Mouse (Mus musculus): ENCODE results near the gene Gtf2h5. TPM values are rescaled to one million over a fixed set of nuclear protein-coding genes. Genes with fewer than 3 reads are reported as not detected.
A peak's percentile ranks its signal among the peaks of the same experiment; 100 is the strongest.

Gene Gtf2h5
- total RNA-seq, 1 experiment from 2014 or later: 51.5 TPM

DNA sequence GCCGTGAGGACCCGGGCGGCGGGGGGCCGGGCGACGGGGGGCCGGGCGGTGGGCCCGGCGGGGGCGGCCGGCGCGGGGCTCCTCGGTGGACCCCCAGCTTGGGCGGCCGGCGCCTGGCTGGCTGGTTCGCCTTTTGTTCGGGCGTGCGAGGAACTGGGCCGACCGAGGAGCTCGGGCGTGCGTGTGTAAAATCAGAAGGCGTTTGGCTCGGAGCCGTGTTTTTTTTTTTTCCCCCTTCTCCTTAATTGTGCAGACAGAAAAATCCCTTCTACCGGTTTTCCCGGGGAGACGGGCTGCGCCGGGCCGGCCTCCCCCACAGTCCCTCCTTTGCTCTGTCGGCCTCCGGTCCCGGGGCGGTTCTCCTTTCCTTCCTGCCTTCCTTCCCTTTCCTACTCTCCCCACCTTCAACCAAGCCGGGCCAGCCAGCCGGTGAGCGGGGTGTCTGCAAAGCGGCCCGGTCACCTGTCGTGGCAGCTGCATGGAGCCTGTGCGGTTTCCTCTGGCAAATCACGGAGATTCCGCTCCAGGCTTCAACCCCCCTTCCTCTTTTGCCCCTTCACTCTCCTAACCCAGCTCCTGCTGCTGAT, 27.5 kb downstream of the Gtf2h5 start:
- ATAC-seq (replicated peaks; ENCODE audit: low read depth, poor library complexity, severe bottlenecking): peak; percentile 68

GRCm38 (mm10) chr17:6108175-6108574, 28.6 kb downstream of the Gtf2h5 start:
- ATAC-seq (replicated peaks; ENCODE audit: low read depth, poor library complexity, severe bottlenecking): no peak

GRCm38 (mm10) chr17:6110956-6111355, 31.4 kb downstream of the Gtf2h5 start:
- ATAC-seq (replicated peaks; ENCODE audit: low read depth, poor library complexity, severe bottlenecking): no peak

DNA sequence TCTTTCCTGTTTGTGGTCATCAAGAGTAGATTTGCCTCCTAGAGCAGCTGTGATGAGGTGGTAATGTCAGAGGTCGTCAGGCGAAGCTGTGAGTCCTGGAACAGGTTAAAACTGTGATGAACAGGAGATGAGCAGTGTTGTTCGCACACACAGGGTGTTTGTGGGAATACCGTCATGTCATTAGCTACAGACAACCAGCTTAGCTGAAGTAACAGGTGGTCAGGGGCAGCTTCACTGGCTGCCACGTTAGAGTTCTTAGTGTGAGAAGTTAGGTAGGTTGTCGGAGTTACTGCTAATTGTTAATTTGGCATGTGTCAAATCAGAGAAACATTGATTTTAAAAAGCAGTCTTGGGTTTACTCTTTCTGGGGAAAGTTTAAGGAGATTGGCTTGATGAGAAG, 34.1 kb downstream of the Gtf2h5 start:
- no peak for ATAC-seq (replicated peaks; ENCODE audit: low read depth, poor library complexity, severe bottlenecking)

- ATAC-seq (replicated peaks; ENCODE audit: low read depth, poor library complexity, severe bottlenecking): no peak
These were observed 35.5 kb downstream of the Gtf2h5 start for GRCm38 (mm10) chr17:6115085-6115484.

GRCm38 (mm10) chr17:6117148-6117725, 37.7 kb downstream of the Gtf2h5 start:
- no peak for ATAC-seq (replicated peaks; ENCODE audit: low read depth, poor library complexity, severe bottlenecking)

GRCm38 (mm10) chr17:6117917-6118316, 38.3 kb downstream of the Gtf2h5 start:
- ATAC-seq (replicated peaks; ENCODE audit: low read depth, poor library complexity, severe bottlenecking): no peak

- ATAC-seq (replicated peaks; ENCODE audit: low read depth, poor library complexity, severe bottlenecking): no peak
These were observed 39.3 kb downstream of the Gtf2h5 start for GRCm38 (mm10) chr17:6118861-6119260.

GRCm38 (mm10) chr17:6123776-6124175, 44.2 kb downstream of the Gtf2h5 start:
- ATAC-seq (replicated peaks; ENCODE audit: low read depth, poor library complexity, severe bottlenecking): no peak

DNA sequence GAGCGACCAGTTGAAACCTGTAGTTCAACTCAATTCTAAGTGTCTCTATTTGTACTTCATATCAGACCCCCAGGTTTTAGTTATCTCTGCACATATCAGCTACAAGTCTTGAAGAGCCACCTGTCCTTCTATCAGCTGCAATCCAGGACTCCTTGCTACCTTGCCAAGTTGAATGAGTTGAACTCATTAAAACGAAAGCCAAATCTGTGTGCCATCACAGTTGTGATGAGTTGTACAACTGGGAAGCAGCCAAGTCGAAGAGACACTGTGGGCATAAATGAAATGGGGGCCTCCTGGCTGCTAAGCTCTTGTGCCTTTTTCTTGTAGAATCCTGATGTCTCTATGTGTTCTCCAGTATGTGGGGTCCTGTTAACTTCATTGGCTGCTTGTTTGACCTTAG, 45.9 kb downstream of the Gtf2h5 start:
- no peak for ATAC-seq (replicated peaks; ENCODE audit: low read depth, poor library complexity, severe bottlenecking)

GRCm38 (mm10) chr17:6128039-6128438, 48.5 kb downstream of the Gtf2h5 start:
- ATAC-seq (replicated peaks; ENCODE audit: low read depth, poor library complexity, severe bottlenecking): no peak

GRCm38 (mm10) chr17:6129361-6129760, 49.8 kb downstream of the Gtf2h5 start:
- no peak for ATAC-seq (replicated peaks; ENCODE audit: low read depth, poor library complexity, severe bottlenecking)

- ATAC-seq (replicated peaks; ENCODE audit: low read depth, poor library complexity, severe bottlenecking): no peak
These were observed 51.5 kb downstream of the Gtf2h5 start for GRCm38 (mm10) chr17:6131083-6131482.

Other genes starting within 250 kb of the Gtf2h5 start
- 28.0 and 36.5 TPM in 2 replicates for gene Snx9, start 238.5 kb upstream of the Gtf2h5 start, total RNA-seq (2017)
- gene Synj2, start 138.5 kb upstream of the Gtf2h5 start, total RNA-seq (2017): 9.5 and 10.3 TPM in 2 replicates
- gene Serac1, start within 50 bp of the Gtf2h5 start, total RNA-seq (2017): 1.9 and 4.8 TPM in 2 replicates
- 14.5 and 15.9 TPM in 2 replicates for gene Tulp4, start 26.7 kb downstream of the Gtf2h5 start, total RNA-seq (2017)
- gene Tmem181a, start 177.1 kb downstream of the Gtf2h5 start, total RNA-seq (2017): 7.0 and 8.4 TPM in 2 replicates
- gene Dynlt1a, start 237.7 kb downstream of the Gtf2h5 start, total RNA-seq (2017): 13.9 and 14.0 TPM in 2 replicates